Mouse (Mus musculus): Measurements from ENCODE around the gene Prdx5.

GRCm38 (mm10) chr19:6909507-6910289 is at the start of gene Prdx5, which contains the start of gene Trmt112:
- TF ChIP-seq CTCF (IDR thresholded peaks at IDR 0.05; ENCODE audit: extremely low read depth, insufficient read depth, low read length) (no peak), POLR2A (IDR thresholded peaks at IDR 0.05; ENCODE audit: extremely low read depth, insufficient read depth, low read length) (peak; percentile 71; the same call in 1 of the 2 replicates)
